Mouse (Mus musculus) hindbrain, embryonic 16.5 days (tissue): ENCODE results near the gene Ppp1cc. TPM values are rescaled to one million over a fixed set of nuclear protein-coding genes. Genes with fewer than 3 reads are reported as not detected.
"Not testable (repeated sequence)": the region's sequence is repeated elsewhere in the genome, so short reads cannot be mapped to it uniquely, and the experiment has no call there.

Experiments
- ATAC-seq: fragments of 200-750 bp; cut with Nextera tagmentation; 2 replicates; pipeline ENCODE4 v1.8.0; 2017; ENCODE audit warnings: moderate TSS enrichment, moderate library complexity
- H3K27ac ChIP-seq: fragments of 300-500 bp; sonication (generic); 2 replicates; pipeline ENCODE4 v1.5.1; 2014; ENCODE audit warnings: low read depth, mild to moderate bottlenecking, control low read depth, low read length, moderate library complexity
- H3K27me3 ChIP-seq: fragments of 300-500 bp; sonication (generic); replicated peaks from 2 replicates; pipeline ENCODE4 v1.6.1; 2014; ENCODE audit warnings: low read length; ENCODE audit not compliant: control insufficient read depth, insufficient read depth
- H3K36me3 ChIP-seq: fragments of 300-500 bp; sonication (generic); 2 replicates; pipeline ENCODE4 v1.6.1; 2014; ENCODE audit warnings: mild to moderate bottlenecking, low read length, moderate library complexity, mixed read lengths; ENCODE audit not compliant: control insufficient read depth, insufficient read depth
- H3K4me1 ChIP-seq: fragments of 300-500 bp; sonication (generic); 2 replicates; pipeline ENCODE4 v1.6.1; 2014; ENCODE audit warnings: low read depth, low read length; ENCODE audit not compliant: control insufficient read depth, insufficient read depth
- H3K4me2 ChIP-seq: fragments of 300-500 bp; sonication (generic); 2 replicates; pipeline ENCODE4 v1.6.1; 2014; ENCODE audit warnings: mild to moderate bottlenecking, low read length, control low read depth, moderate library complexity
- H3K4me3 ChIP-seq: fragments of 300-500 bp; sonication (generic); 2 replicates; pipeline ENCODE4 v1.5.1; 2014; ENCODE audit warnings: mild to moderate bottlenecking, low read length, control low read depth, moderate library complexity
- H3K9ac ChIP-seq: fragments of 300-500 bp; sonication (generic); 2 replicates; pipeline ENCODE4 v1.6.1; 2014; ENCODE audit warnings: low read depth, mild to moderate bottlenecking, control low read depth, low read length, moderate library complexity
- H3K9me3 ChIP-seq: fragments of 300-500 bp; sonication (generic); 2 replicates; pipeline ENCODE4 v1.6.1; 2014; ENCODE audit warnings: mild to moderate bottlenecking, low read length, moderate library complexity; ENCODE audit not compliant: control insufficient read depth
- WGBS: fragments of 180-500 bp; shearing (Covaris S2); extraction: QIAGEN DNeasy Blood & Tissue Kit; methylation state at CpG from one replicate; pipeline ENCODE4 v1.1.7; 2014; 5-methylcytosine and 5-hydroxymethylcytosine counted together
- polyA plus RNA-seq: library from polyadenylated mRNA; unstranded; fragments of >200 nt; fragmentation: Nextera tagmentation; extraction: Ambion mirVana; gene quantifications from 2 replicates; pipeline ENCODE4 v1.2.1, GENCODE M21; 2015

Gene Ppp1cc
- polyA plus RNA-seq, 1 experiment from 2014 or later: 185 TPM

GRCm38 (mm10) chr5:122135290-122135882 lies 22.7 kb upstream of the Ppp1cc start:
- no peak overlapping the region for H3K4me3 ChIP-seq
- peaks cover 6% of the 10 kb centered on the region for H3K27me3 ChIP-seq
- no peaks in the 10 kb centered on the region for H3K36me3 ChIP-seq
- no peak overlapping the region for H3K9ac ChIP-seq
- no peaks in the 10 kb centered on the region for H3K9me3 ChIP-seq
- H3K4me1 ChIP-seq: peaks cover 6% of the 10 kb centered on the region
- ATAC-seq: no peak
- H3K27ac ChIP-seq: no peak overlapping the region
- WGBS: 64% methylated on average over 3 of the region's 3 CpGs
- H3K4me2 ChIP-seq: no peak overlapping the region

- Histone ChIP-seq H3K9me3 (no peaks in the 10 kb centered on the region), H3K27ac (no peak overlapping the region), H3K36me3 (no peaks in the 10 kb centered on the region), H3K4me1 (peaks cover 6% of the 10 kb centered on the region), H3K9ac (no peak overlapping the region), H3K4me3 (no peak overlapping the region), H3K27me3 (no peaks in the 10 kb centered on the region), H3K4me2 (no peak overlapping the region)
- 90% methylated on average over 14 of the region's 14 CpGs for WGBS
- ATAC-seq: no peak
Measured at GRCm38 (mm10) chr5:122136508-122137408, 21.3 kb upstream of the Ppp1cc start.

GRCm38 (mm10) chr5:122138856-122139255 lies 19.2 kb upstream of the Ppp1cc start:
- Histone ChIP-seq H3K27ac (no peak overlapping the region), H3K9me3 (no peaks in the 10 kb centered on the region), H3K9ac (no peak overlapping the region), H3K4me3 (no peak overlapping the region), H3K4me2 (no peak overlapping the region), H3K36me3 (no peaks in the 10 kb centered on the region), H3K4me1 (no peaks in the 10 kb centered on the region), H3K27me3 (no peaks in the 10 kb centered on the region)
- no peak for ATAC-seq
- 76% methylated on average over 15 of the region's 15 CpGs for WGBS

- WGBS: 47% methylated on average over 2 of the region's 2 CpGs
- H3K4me2 ChIP-seq, H3K27me3 ChIP-seq, H3K4me1 ChIP-seq, H3K27ac ChIP-seq, H3K36me3 ChIP-seq, H3K9me3 ChIP-seq, H3K9ac ChIP-seq, H3K4me3 ChIP-seq, ATAC-seq: not testable (repeated sequence)
Measured at GRCm38 (mm10) chr5:122139771-122140170, 18.3 kb upstream of the Ppp1cc start.

- Histone ChIP-seq H3K4me3 (no peak within 1 kb of the TSS), H3K9me3 (no peaks in the 10 kb centered on the region), H3K36me3 (no peaks in the 10 kb centered on the region), H3K27ac (no peak within 1 kb of the TSS), H3K9ac (no peak within 1 kb of the TSS), H3K27me3 (no peaks in the 10 kb centered on the region), H3K4me1 (no peaks in the 10 kb centered on the region), H3K4me2 (no peak within 1 kb of the TSS)
- ATAC-seq: no peak
- 88% methylated on average over 3 of the region's 3 CpGs for WGBS
Measured at GRCm38 (mm10) chr5:122140723-122141122, 17.4 kb upstream of the Ppp1cc start, which contains the start of gene Ccdc63. Ccdc63 (minus strand) TSS chr5:122140823.

GRCm38 (mm10) chr5:122142230-122142992 lies 15.7 kb upstream of the Ppp1cc start:
- no peaks in the 10 kb centered on the region for H3K27me3 ChIP-seq
- WGBS: 56% methylated on average over 8 of the region's 8 CpGs
- no peaks in the 10 kb centered on the region for H3K4me1 ChIP-seq
- no peak for ATAC-seq
- H3K36me3 ChIP-seq: no peaks in the 10 kb centered on the region
- no peaks in the 10 kb centered on the region for H3K9me3 ChIP-seq
- no peak overlapping the region for H3K4me2 ChIP-seq
- no peak overlapping the region for H3K4me3 ChIP-seq
- no peak overlapping the region for H3K27ac ChIP-seq
- H3K9ac ChIP-seq: no peak overlapping the region

- Histone ChIP-seq H3K36me3 (no peaks in the 10 kb centered on the region), H3K4me1 (no peaks in the 10 kb centered on the region), H3K9me3 (no peaks in the 10 kb centered on the region), H3K4me3 (no peak overlapping the region), H3K27ac (no peak overlapping the region), H3K27me3 (no peaks in the 10 kb centered on the region), H3K9ac (no peak overlapping the region), H3K4me2 (no peak overlapping the region)
- no peak for ATAC-seq
- 84% methylated on average over 15 of the region's 15 CpGs for WGBS
Measured at GRCm38 (mm10) chr5:122143543-122143942, 14.5 kb upstream of the Ppp1cc start.

GRCm38 (mm10) chr5:122144825-122145224 lies 13.3 kb upstream of the Ppp1cc start:
- no peak for ATAC-seq
- WGBS: 87% methylated on average over 4 of the region's 4 CpGs
- no peak overlapping the region for H3K27ac ChIP-seq
- H3K9ac ChIP-seq: no peak overlapping the region
- no peak overlapping the region for H3K4me3 ChIP-seq
- no peaks in the 10 kb centered on the region for H3K36me3 ChIP-seq
- no peaks in the 10 kb centered on the region for H3K27me3 ChIP-seq
- no peaks in the 10 kb centered on the region for H3K4me1 ChIP-seq
- H3K4me2 ChIP-seq: no peak overlapping the region
- no peaks in the 10 kb centered on the region for H3K9me3 ChIP-seq
